Comparison of ENCODE assay signal across 3 mouse cellular contexts in the genomic region with DNA sequence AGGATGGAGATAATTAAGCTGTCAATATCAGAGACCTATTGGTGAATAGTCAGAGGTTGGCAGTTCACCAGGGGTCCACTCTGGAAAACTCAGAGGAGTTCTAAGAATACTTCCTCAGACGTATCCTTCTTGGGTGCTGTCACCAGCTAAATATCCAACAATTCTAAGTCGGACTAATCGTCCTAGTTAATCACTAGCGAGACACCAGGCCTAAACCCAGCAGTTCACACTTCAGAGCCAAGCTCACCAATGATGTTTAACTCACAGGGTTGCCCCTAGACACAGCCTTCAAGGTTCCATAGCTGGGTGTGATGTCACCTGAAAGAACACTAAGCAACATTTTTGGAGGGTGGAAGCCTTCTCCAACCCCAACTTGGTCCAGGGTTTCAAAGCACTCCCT.
DNase-seq lines count a peak whose midpoint lies in the region; ATAC-seq and TF ChIP-seq lines count a peak whose summit lies in the region.
"Not testable (repeated sequence)": the region's sequence is repeated elsewhere in the genome, so short reads cannot be mapped to it uniquely, and the experiment has no call there.

No protein-coding gene starts in this region.

- not testable (repeated sequence) for H3K36me3 ChIP-seq in midbrain, embryonic 11.5 days (ENCODE audit: control insufficient read depth, insufficient read depth, low read length); testis, adult 2 months (ENCODE audit: control insufficient read depth, insufficient read depth, low read length)

- not testable (repeated sequence) for TF ChIP-seq POLR2A in testis, adult 2 months (IDR thresholded peaks at IDR 0.05; ENCODE audit: control insufficient read depth, low read depth, low read length)

- H3K4me1 ChIP-seq in midbrain, embryonic 11.5 days (ENCODE audit: control insufficient read depth, insufficient read depth, low read length); testis, adult 2 months (ENCODE audit: control insufficient read depth, insufficient read depth, low read length): not testable (repeated sequence)

- not testable (repeated sequence) for H3K27ac ChIP-seq in midbrain, embryonic 11.5 days (ENCODE audit: low read depth, low read length)
- H3K27ac ChIP-seq in testis, adult 2 months (ENCODE audit: control insufficient read depth, insufficient read depth, low read depth, low read length) = peak overlapping the region; percentile 13; the same call in 1 of the 2 replicates

- DNase-seq in heart, adult 11 months = peak; percentile 52
- DNase-seq in midbrain, embryonic 11.5 days (ENCODE audit: low spot score, missing footprints) = peak; percentile 53

- TF ChIP-seq CTCF in testis, adult 2 months (IDR thresholded peaks at IDR 0.05; ENCODE audit: control insufficient read depth, insufficient read depth, insufficient replicate concordance, low read depth, low read length) = not testable (repeated sequence)

- WGBS in midbrain, embryonic 11.5 days = 92% methylated on average over 4 of the region's 4 CpGs

- not testable (repeated sequence) for H3K9ac ChIP-seq in midbrain, embryonic 11.5 days (ENCODE audit: low read length)

- H3K4me2 ChIP-seq in midbrain, embryonic 11.5 days = not testable (repeated sequence)

- not testable (repeated sequence) for H3K9me3 ChIP-seq in midbrain, embryonic 11.5 days (ENCODE audit: control insufficient read depth, low read length)

- H3K4me3 ChIP-seq in midbrain, embryonic 11.5 days (ENCODE audit: low read depth, low read length) = not testable (repeated sequence)
- H3K4me3 ChIP-seq in testis, adult 2 months (ENCODE audit: control insufficient read depth, low read depth, low read length) = peak overlapping the region; percentile 69; the same call in 1 of the 2 replicates

- H3K27me3 ChIP-seq in midbrain, embryonic 11.5 days (ENCODE audit: control insufficient read depth, insufficient read depth, low read length); testis, adult 2 months (ENCODE audit: control insufficient read depth, insufficient read depth, low read length): not testable (repeated sequence)

- not testable (repeated sequence) for ATAC-seq in midbrain, embryonic 11.5 days (ENCODE audit: low FRiP score)
